Mouse (Mus musculus) cerebellum, adult 9-10 months (tissue): ENCODE measurements around the gene Mctp2.
"Not testable (repeated sequence)": the region's sequence is repeated elsewhere in the genome, so short reads cannot be mapped to it uniquely, and the experiment has no call there.

ENCODE experiments used
- DNase-seq: peaks from one replicate; pipeline ENCODE4 v3.0.0; 2022

Gene Mctp2

DNA sequence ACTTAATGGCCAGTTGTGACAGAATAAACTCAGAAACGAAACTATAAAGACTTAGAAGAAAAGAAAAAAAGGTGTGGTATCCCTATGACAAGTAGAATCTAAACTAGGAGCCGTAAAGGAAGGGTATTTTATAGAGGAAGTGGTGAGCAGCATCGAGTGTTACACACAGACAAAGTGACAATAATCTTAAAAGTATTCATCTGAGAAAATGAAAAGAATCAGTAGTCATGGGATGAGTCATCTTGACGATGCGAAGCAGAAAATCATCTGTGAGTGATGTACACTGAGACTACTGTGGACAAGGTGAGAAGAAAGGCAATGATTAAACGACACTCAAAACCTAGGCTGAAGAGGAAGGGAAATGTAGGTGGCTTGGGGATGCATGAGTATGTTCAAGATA, 36.4 kb downstream of the Mctp2 start:
- DNase-seq: no peak

DNA sequence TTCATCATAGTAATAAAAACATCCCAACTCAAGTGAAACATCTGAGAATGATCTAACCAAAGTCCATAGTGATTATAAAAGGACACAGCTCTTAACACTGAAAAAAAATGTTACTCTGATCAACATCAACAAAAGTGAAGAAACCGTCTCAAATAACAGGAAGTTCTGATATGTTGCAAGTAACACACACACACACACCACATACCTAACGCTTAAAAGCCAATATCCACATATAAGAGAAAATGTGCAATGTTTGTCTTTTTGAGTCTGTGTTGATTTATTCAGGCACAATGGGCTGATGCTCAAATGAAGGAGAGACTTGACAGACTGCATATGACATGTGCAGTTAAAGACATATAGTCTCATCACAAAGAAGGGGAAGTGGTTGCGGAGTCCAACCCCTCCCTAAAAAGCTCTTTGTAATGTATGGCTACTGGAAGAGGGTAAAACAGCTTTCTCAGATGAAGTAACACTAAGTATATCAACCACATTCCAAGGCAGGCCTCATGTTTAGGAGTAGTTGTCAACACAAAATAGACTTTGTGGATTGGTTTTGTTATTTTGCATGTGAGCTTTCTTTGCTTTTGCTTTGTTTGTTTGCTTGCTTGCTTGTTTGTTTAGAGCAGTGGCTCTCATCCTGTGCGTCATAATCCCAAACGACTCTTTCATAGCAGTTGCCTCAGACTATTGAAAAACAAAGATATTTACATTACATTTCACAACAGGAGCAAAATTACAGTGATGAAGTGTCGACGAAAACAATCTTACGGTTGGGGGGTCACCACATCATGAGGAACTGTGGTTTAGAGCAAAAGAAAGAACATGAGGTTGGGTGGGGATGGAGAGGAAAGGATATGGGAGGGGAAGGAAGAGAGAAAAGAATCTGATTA, 45.4 kb downstream of the Mctp2 start:
- DNase-seq: no peak

GRCm38 (mm10) chr7:72259045-72259444, 47.4 kb downstream of the Mctp2 start:
- DNase-seq: peak; percentile 9

DNA sequence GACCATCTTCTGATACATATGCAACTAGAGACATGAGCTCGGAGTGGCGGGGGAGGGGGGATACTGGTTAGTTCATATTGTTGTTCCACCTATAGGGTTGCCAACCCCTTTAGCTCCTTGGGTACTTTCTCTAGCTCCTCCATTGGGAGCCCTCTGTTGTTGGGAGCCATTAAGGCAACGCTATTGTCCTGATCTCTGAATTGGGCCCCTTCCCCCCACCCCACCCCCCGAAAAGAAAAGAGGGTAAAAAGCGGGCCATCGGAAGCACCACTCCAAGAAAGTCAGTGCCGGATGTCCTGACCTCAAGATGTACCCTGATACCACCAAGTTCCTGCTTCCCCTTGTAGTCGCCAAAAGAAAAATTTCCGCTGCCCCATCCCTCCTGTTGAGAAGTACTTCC, 56.1 kb downstream of the Mctp2 start:
- not testable (repeated sequence) for DNase-seq

- no peak for DNase-seq
Measured at GRCm38 (mm10) chr7:72241269-72241668, 65.1 kb downstream of the Mctp2 start.

- DNase-seq: peak; percentile 17
Measured at GRCm38 (mm10) chr7:72239782-72240493, 66.5 kb downstream of the Mctp2 start.

- peak; percentile 11 for DNase-seq
Measured at GRCm38 (mm10) chr7:72238575-72238974, 67.8 kb downstream of the Mctp2 start.

DNA sequence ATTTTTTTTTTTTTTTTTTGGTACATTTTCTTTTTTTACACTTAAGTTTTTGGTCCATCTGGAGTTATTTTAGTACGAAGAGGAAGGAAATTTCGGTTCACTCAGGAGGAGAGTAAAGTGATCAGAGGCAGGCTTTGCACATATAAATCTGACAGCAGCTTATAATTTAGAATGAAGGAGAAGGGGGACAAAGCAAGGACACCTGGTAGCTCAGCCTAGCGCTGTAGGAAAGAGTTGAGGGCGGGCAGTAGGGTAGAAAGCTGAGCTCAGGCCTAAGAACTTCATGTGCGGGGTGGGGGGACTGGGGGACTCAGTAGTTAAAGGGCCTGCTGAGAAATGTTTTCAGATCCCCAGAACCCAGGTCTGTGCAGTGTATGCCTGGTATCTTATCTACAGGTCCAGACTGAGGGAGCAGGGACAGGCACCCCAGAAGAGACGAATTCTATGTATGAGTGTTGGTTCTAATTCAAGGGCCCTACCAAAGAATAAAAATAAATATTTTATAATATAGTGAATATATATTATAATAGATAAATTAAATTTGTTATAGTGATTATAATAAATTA, 71.9 kb downstream of the Mctp2 start:
- DNase-seq: no peak

GRCm38 (mm10) chr7:72231182-72231877, 75.1 kb downstream of the Mctp2 start:
- DNase-seq: no peak

GRCm38 (mm10) chr7:72229925-72230324, 76.5 kb downstream of the Mctp2 start:
- DNase-seq: no peak

DNA sequence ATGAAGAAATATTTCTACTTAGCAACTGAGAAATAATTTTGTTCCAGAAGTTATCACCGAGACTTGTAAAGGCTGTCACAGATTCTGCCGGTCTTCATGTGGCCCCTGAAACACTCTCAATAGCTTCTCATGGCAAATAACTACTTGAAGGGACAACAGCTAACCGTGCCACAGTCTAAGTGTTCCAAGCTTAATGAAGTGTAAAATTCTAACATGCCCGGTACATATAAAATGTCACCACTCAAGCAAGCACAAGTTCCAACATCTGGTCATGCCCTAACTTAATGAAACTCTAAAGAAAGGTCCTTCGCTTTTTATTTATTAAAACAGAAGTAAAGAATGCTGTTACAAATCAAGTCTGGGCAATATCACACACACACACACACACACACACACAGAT, 82.8 kb downstream of the Mctp2 start:
- DNase-seq: no peak

DNA sequence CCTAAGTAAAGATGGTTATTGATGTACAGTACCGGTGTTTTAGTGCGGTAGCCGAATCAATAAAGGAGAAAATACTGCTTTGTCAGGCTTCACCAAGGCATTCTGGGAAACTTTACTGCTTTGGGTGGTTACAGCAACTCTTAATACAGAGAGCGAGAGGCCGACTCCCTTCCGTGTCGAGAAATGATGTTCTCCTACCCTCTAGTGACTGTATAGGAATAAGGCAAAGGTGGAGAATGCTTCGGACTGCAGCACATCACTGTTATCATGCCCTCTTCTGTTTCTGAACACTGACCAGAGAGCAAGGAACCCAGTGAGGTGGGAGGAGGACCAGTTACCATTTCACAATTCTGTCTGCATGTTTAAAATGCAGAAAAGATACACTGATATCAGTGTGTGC, 83.9 kb downstream of the Mctp2 start:
- no peak for DNase-seq

DNA sequence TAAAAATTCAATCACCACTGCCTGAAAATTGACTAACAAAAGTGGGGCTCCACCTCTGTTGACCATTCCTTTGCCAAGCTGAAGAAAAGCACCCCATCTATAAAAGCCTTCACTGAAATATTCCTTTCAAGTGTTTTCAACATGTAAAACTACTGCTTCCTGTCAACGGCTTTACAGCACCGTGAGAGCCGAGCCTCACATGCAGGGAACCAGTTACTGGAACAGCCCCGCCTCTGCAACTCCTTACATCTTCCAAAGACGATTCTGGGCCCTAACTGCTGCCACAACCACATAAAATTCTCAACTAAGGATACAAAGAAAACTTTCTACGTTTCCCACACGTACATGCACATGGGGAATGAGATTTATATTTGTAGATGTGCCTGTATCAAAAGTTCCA, 88.4 kb downstream of the Mctp2 start:
- DNase-seq: no peak

DNA sequence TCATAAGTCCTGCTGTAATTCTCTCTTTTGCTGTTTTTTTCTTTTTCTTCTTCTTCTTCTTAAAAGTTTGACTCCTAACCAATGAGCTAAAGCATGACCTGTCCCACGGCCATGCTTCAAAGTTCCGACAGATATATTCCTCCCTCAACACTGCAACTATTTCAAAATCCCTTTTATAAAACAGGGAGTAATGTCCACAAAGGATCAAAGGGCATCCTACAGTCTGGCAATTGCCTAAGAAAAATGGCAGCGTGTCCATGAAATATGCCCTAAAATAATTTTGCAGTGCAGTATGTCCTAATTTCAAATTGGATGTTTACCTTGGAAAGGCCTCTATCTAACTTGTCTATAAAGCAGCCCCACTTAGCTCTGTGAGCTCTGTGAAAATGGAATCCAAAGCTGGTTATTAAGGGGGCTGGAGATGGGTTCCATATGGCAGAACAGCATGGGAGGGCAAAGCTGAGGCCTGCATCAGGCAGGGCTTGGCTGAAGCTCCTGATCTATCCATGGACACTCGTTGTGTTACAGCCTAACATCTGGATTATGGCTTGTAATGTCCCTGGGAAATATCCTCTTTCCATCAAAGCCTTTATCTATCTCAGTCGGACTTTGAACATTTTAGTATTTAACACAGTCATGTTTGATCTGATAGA, 90.7 kb downstream of the Mctp2 start:
- no peak for DNase-seq

GRCm38 (mm10) chr7:72210201-72210600, 96.2 kb downstream of the Mctp2 start:
- no peak for DNase-seq

DNA sequence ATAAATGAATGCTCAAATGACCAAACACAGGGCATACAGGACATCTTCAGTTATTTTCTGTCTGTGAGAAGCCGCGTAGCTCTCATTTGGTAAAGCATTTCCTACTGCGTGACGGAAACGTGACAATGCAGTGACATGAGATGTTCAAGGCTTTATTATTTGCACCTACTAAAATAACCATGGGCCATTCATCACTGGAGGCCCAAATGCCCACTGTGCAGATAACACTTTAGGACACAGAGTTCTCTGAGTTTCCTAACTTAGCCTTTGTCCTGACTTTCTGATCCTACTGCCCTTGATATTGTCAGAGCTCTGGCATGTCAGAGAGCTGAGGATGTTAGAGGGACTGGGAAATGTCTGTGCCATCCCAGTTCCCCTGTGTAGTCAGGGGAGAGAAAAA, 97.1 kb downstream of the Mctp2 start:
- DNase-seq: no peak

DNA sequence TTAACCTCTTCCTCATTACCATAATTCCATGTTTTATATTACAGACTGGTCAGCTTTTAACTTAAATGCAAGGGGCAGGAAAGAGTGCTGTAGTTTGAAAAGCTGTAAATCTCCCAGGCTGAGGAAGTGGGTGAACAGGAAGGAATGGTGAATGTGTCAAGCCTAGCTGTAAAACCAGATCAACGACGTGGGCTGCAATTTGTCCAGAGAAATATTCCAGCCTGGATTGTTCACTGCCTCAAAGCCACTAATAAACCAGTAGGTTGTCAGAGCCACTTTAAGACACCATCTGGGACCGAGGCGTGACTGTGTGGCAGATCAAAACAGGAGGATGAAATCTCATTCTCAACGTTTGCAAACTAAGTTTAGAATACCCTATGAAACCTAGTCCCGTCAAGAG, 99.6 kb downstream of the Mctp2 start:
- no peak for DNase-seq

GRCm38 (mm10) chr7:72195709-72196108, 110.7 kb downstream of the Mctp2 start:
- DNase-seq: no peak

DNA sequence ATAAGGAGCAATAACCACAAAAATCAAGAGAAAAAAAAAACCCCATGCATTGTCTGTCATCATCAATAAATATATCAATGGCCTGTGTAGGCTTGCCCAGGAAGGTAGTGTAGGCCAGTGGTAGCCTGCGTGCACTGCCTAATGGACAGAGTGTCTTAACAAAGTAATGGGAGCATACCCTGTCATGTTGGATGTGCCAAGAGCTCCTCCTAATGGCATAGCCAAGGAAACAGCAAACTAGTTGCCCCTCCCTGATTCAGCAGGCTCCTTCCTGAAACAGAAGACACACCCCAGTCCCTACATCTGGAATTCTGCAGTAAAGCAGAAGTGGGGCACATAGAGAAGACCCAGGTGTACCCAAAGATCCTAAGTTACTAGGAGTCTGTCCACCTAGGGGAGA, 113.1 kb downstream of the Mctp2 start:
- DNase-seq: no peak

DNA sequence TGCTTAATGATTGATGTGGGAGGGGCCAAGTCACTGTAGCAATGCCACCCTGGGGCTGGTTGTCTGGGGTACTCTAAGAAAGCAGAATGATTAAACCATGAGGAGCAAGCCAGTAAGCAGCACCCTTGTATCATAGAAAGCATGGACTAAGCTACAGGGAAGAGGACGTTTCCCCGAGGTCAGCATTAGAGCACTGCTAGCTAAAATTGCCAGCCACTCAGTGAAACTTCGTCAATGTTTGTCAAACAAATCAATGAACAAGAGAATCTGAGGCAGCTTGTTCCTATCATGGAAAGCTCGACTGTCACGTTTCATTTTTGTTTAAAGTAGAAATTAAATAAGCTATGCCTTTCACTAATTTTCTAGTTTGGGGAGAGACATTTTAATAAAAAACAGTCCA, 124.8 kb downstream of the Mctp2 start:
- no peak for DNase-seq

GRCm38 (mm10) chr7:72169320-72169719, 137.1 kb downstream of the Mctp2 start:
- no peak for DNase-seq
